Mouse (Mus musculus): ENCODE measurements around the gene Lrsam1. TPM values are rescaled to one million over a fixed set of nuclear protein-coding genes. Genes with fewer than 3 reads are reported as not detected.

Gene Lrsam1
- polyA plus RNA-seq, 1 experiment from 2014 or later = 4.3 TPM

GRCm38 (mm10) chr2:32965511-32966183 lies 4.2 kb upstream of the Lrsam1 start:
- TF ChIP-seq CTCF (IDR thresholded peaks at IDR 0.05; ENCODE audit: low read depth) = no peak
- WGBS = 12% methylated on average over 7 of the region's 7 CpGs

GRCm38 (mm10) chr2:32964659-32965457 lies 3.4 kb upstream of the Lrsam1 start:
- H3K4me1 ChIP-seq (replicated peaks; ENCODE audit: control insufficient read depth, insufficient read depth, low read length) = peaks cover 14% of the 10 kb centered on the region
- no peak for ATAC-seq

More at GRCm38 (mm10) chr2:32965511-32966183, 4.2 kb upstream of the Lrsam1 start:
- no peaks in the 10 kb centered on the region for H3K27me3 ChIP-seq (replicated peaks; ENCODE audit: control insufficient read depth, insufficient read depth, low read length)
- H3K27ac ChIP-seq (ENCODE audit: low read depth, low read length) = 0 out of 2 replicates have a peak overlapping the region, but pooled peaks have one; percentile 97
- peak overlapping the region; percentile 94 for H3K4me2 ChIP-seq (replicated peaks; ENCODE audit: low read depth)
- H3K4me3 ChIP-seq (ENCODE audit: low read depth, low read length) = no peak overlapping the region
- H3K4me1 ChIP-seq (replicated peaks; ENCODE audit: control insufficient read depth, insufficient read depth, low read length) = peaks cover 13% of the 10 kb centered on the region
- no peaks in the 10 kb centered on the region for H3K9me3 ChIP-seq (ENCODE audit: control insufficient read depth)
- 0 out of 2 replicates have a peak overlapping the region, but pooled peaks have one; percentile 78 for H3K9ac ChIP-seq (ENCODE audit: low read depth, low read length)
- no peak for ATAC-seq
- peaks cover 20% of the 10 kb centered on the region for H3K36me3 ChIP-seq (ENCODE audit: control insufficient read depth, insufficient read depth)

GRCm38 (mm10) chr2:32963981-32964380 lies 2.6 kb upstream of the Lrsam1 start:
- peaks cover 14% of the 10 kb centered on the region for H3K4me1 ChIP-seq (replicated peaks; ENCODE audit: control insufficient read depth, insufficient read depth, low read length)
- H3K27ac ChIP-seq (ENCODE audit: low read depth, low read length) = no peak overlapping the region
- H3K9me3 ChIP-seq (ENCODE audit: control insufficient read depth) = no peaks in the 10 kb centered on the region
- H3K4me3 ChIP-seq (ENCODE audit: low read depth, low read length) = 0 out of 2 replicates have a peak overlapping the region, but pooled peaks have one; percentile 75
- WGBS = 60% methylated on average over 1 of the region's 1 CpGs
- no peak for ATAC-seq
- H3K27me3 ChIP-seq (replicated peaks; ENCODE audit: control insufficient read depth, insufficient read depth, low read length) = no peaks in the 10 kb centered on the region
- peaks cover 20% of the 10 kb centered on the region for H3K36me3 ChIP-seq (ENCODE audit: control insufficient read depth, insufficient read depth)
- no peak for TF ChIP-seq CTCF (IDR thresholded peaks at IDR 0.05; ENCODE audit: low read depth)
- peak overlapping the region; percentile 95 for H3K4me2 ChIP-seq (replicated peaks; ENCODE audit: low read depth)
- 0 out of 2 replicates have a peak overlapping the region, but pooled peaks have one; percentile 75 for H3K9ac ChIP-seq (ENCODE audit: low read depth, low read length)

More at GRCm38 (mm10) chr2:32964659-32965457, 3.4 kb upstream of the Lrsam1 start:
- no peak overlapping the region; the same call in 1 of the 2 replicates for H3K27ac ChIP-seq (ENCODE audit: low read depth, low read length)
- H3K9ac ChIP-seq (ENCODE audit: low read depth, low read length) = no peak overlapping the region
- no peak overlapping the region for H3K4me2 ChIP-seq (replicated peaks; ENCODE audit: low read depth)
- no peaks in the 10 kb centered on the region for H3K27me3 ChIP-seq (replicated peaks; ENCODE audit: control insufficient read depth, insufficient read depth, low read length)
- no peaks in the 10 kb centered on the region for H3K9me3 ChIP-seq (ENCODE audit: control insufficient read depth)
- no peak overlapping the region for H3K4me3 ChIP-seq (ENCODE audit: low read depth, low read length)
- H3K36me3 ChIP-seq (ENCODE audit: control insufficient read depth, insufficient read depth) = peaks cover 20% of the 10 kb centered on the region
- WGBS = 33% methylated on average over 10 of the region's 10 CpGs
- TF ChIP-seq CTCF (IDR thresholded peaks at IDR 0.05; ENCODE audit: low read depth) = no peak

- H3K4me2 ChIP-seq (replicated peaks; ENCODE audit: low read depth) = peak overlapping the region; percentile 95
- H3K4me1 ChIP-seq (replicated peaks; ENCODE audit: control insufficient read depth, insufficient read depth, low read length) = peaks cover 14% of the 10 kb centered on the region
- ATAC-seq = no peak
- peak overlapping the region; percentile 75; the same call in 1 of the 2 replicates for H3K9ac ChIP-seq (ENCODE audit: low read depth, low read length)
- WGBS = 36% methylated on average over 4 of the region's 4 CpGs
- no peak overlapping the region for H3K27ac ChIP-seq (ENCODE audit: low read depth, low read length)
- no peaks in the 10 kb centered on the region for H3K27me3 ChIP-seq (replicated peaks; ENCODE audit: control insufficient read depth, insufficient read depth, low read length)
- peak overlapping the region; percentile 75 for H3K4me3 ChIP-seq (ENCODE audit: low read depth, low read length)
- no peaks in the 10 kb centered on the region for H3K9me3 ChIP-seq (ENCODE audit: control insufficient read depth)
- H3K36me3 ChIP-seq (ENCODE audit: control insufficient read depth, insufficient read depth) = peaks cover 20% of the 10 kb centered on the region
- no peak for TF ChIP-seq CTCF (IDR thresholded peaks at IDR 0.05; ENCODE audit: low read depth)
Observed at GRCm38 (mm10) chr2:32963544-32963943, 2.1 kb upstream of the Lrsam1 start.

GRCm38 (mm10) chr2:32962875-32963220 lies 1.4 kb upstream of the Lrsam1 start:
- no peaks in the 10 kb centered on the region for H3K27me3 ChIP-seq (replicated peaks; ENCODE audit: control insufficient read depth, insufficient read depth, low read length)
- H3K9ac ChIP-seq (ENCODE audit: low read depth, low read length) = peak overlapping the region; percentile 75
- peak overlapping the region; percentile 78; the same call in 1 of the 2 replicates for H3K27ac ChIP-seq (ENCODE audit: low read depth, low read length)
- peaks cover 13% of the 10 kb centered on the region for H3K4me1 ChIP-seq (replicated peaks; ENCODE audit: control insufficient read depth, insufficient read depth, low read length)
- peak overlapping the region; percentile 75 for H3K4me3 ChIP-seq (ENCODE audit: low read depth, low read length)
- 5% methylated on average over 9 of the region's 9 CpGs for WGBS
- peaks cover 20% of the 10 kb centered on the region for H3K36me3 ChIP-seq (ENCODE audit: control insufficient read depth, insufficient read depth)
- H3K9me3 ChIP-seq (ENCODE audit: control insufficient read depth) = no peaks in the 10 kb centered on the region
- no peak for ATAC-seq
- no peak for TF ChIP-seq CTCF (IDR thresholded peaks at IDR 0.05; ENCODE audit: low read depth)
- peak overlapping the region; percentile 95 for H3K4me2 ChIP-seq (replicated peaks; ENCODE audit: low read depth)

Measured in intestine, postnatal 0 days (tissue).